Mouse (Mus musculus) MEL (cell line): ENCODE measurements around the gene Msi2. TPM values are rescaled to one million over a fixed set of nuclear protein-coding genes. Genes with fewer than 3 reads are reported as not detected.

Experiments used
- DNase-seq: peaks from one replicate; pipeline ENCODE4 v3.0.0; 2011; ENCODE audit warnings: low read depth, low spot score
- H3K27ac ChIP-seq: 2 replicates; pipeline ENCODE4 v1.5.1; 2012; ENCODE audit warnings: low read depth, mild to moderate bottlenecking, control low read depth, low read length, moderate library complexity; ENCODE audit not compliant: control insufficient read depth
- H3K27me3 ChIP-seq, 2 experiments: fragments of 150-350 bp in 1 of 2; sonication (generic) in 1 of 2; 2 replicates each; pipeline ENCODE4 v1.6.1; 2012; ENCODE audit warnings: low read length in 2 of 2, mild to moderate bottlenecking in 2 of 2, improper control_type of control experiment in 1 of 2, moderate library complexity in 1 of 2; ENCODE audit not compliant: insufficient read depth in 2 of 2, control insufficient read depth in 1 of 2
- H3K36me3 ChIP-seq, 2 experiments: 2 replicates each; pipeline ENCODE4 v1.6.1; 2012 to 2014; ENCODE audit warnings: low read length in 2 of 2, improper control_type of control experiment in 1 of 2, inconsistent platforms in 1 of 2, mild to moderate bottlenecking in 1 of 2; ENCODE audit not compliant: insufficient read depth in 2 of 2, control insufficient read depth in 1 of 2
- H3K4me1 ChIP-seq, 2 experiments: fragments of 150-350 bp in 1 of 2; sonication (generic) in 1 of 2; 2 replicates each; pipeline ENCODE4 v1.6.1; 2012; ENCODE audit warnings: low read length in 2 of 2, improper control_type of control experiment in 1 of 2, mild to moderate bottlenecking in 1 of 2; ENCODE audit not compliant: insufficient read depth in 2 of 2, control insufficient read depth in 1 of 2
- H3K4me3 ChIP-seq, 2 experiments: fragments of 150-350 bp in 1 of 2; sonication (generic) in 1 of 2; 2 replicates each; pipeline ENCODE4 v1.5.1; 2012; ENCODE audit warnings: low read depth in 2 of 2, low read length in 2 of 2, mild to moderate bottlenecking in 2 of 2, moderate library complexity in 2 of 2, control low read depth in 1 of 2, improper control_type of control experiment in 1 of 2; ENCODE audit not compliant: control insufficient read depth in 1 of 2, insufficient read depth in 1 of 2
- H3K79me2 ChIP-seq: 2 replicates; pipeline ENCODE4 v1.6.1; 2012; ENCODE audit warnings: mild to moderate bottlenecking, low read length, moderate library complexity; ENCODE audit not compliant: control insufficient read depth, poor library complexity, insufficient read depth
- H3K9ac ChIP-seq: 2 replicates; pipeline ENCODE4 v1.6.1; 2012; ENCODE audit warnings: low read depth, mild to moderate bottlenecking, control low read depth, low read length, moderate library complexity; ENCODE audit not compliant: control insufficient read depth, poor library complexity, severe bottlenecking
- H3K9me3 ChIP-seq: fragments of 150-350 bp; sonication (generic); replicated peaks from 2 replicates; pipeline ENCODE4 v1.6.1; 2012; ENCODE audit warnings: mild to moderate bottlenecking, low read length, improper control_type of control experiment, moderate library complexity; ENCODE audit not compliant: insufficient read depth
- CHD1 ChIP-seq: IDR thresholded peaks from 2 replicates; pipeline ENCODE4 v1.6.1; 2012; ENCODE audit warnings: low read depth, mild to moderate bottlenecking, inconsistent platforms, low read length, improper control_type of control experiment
- CHD2 ChIP-seq: IDR thresholded peaks from 2 replicates; pipeline ENCODE4 v1.6.1; 2011; ENCODE audit warnings: low read length, improper control_type of control experiment
- CTCF ChIP-seq, 3 experiments: IDR thresholded peaks in 2 of 3; conservative IDR thresholded peaks in 1 of 3; 2 replicates each; pipeline ENCODE4 v1.5.1; 2011 to 2012; ENCODE audit warnings: low read length in 3 of 3, low read depth in 2 of 3, mild to moderate bottlenecking in 2 of 3, improper control_type of control experiment in 1 of 3, inconsistent platforms in 1 of 3, mixed read lengths in 1 of 3, moderate library complexity in 1 of 3; ENCODE audit not compliant: control insufficient read depth in 1 of 3, insufficient read depth in 1 of 3, poor library complexity in 1 of 3, severe bottlenecking in 1 of 3
- E2F4 ChIP-seq: IDR thresholded peaks from 2 replicates; pipeline ENCODE4 v1.6.1; 2011; ENCODE audit warnings: low read depth, low read length, improper control_type of control experiment, borderline replicate concordance
- EP300 ChIP-seq, 2 experiments: IDR thresholded peaks; 2 replicates each; pipeline ENCODE4 v1.6.1; 2011; ENCODE audit warnings: improper control_type of control experiment in 2 of 2, low read length in 2 of 2, low read depth in 1 of 2, mild to moderate bottlenecking in 1 of 2
- ETS1 ChIP-seq: IDR thresholded peaks from 2 replicates; pipeline ENCODE4 v1.6.1; 2012; ENCODE audit warnings: low read depth, mild to moderate bottlenecking, inconsistent platforms, low read length, improper control_type of control experiment, moderate library complexity
- GABPA ChIP-seq: IDR thresholded peaks from 2 replicates; pipeline ENCODE4 v1.6.1; 2012; ENCODE audit warnings: low read depth, mild to moderate bottlenecking, inconsistent platforms, low read length, improper control_type of control experiment, moderate library complexity
- JUND ChIP-seq: IDR thresholded peaks from 2 replicates; pipeline ENCODE4 v1.6.1; 2011; ENCODE audit warnings: low read depth, mild to moderate bottlenecking, improper control_type of control experiment, low read length
- KAT2A ChIP-seq: conservative IDR thresholded peaks from 2 replicates; pipeline ENCODE4 v1.6.1; 2012; ENCODE audit warnings: low read depth, low read length, improper control_type of control experiment, inconsistent platforms
- MAX ChIP-seq: IDR thresholded peaks from 2 replicates; pipeline ENCODE4 v1.6.1; 2011; ENCODE audit warnings: low read length, improper control_type of control experiment
- MAZ ChIP-seq: IDR thresholded peaks from 2 replicates; pipeline ENCODE4 v1.6.1; 2012; ENCODE audit warnings: low read depth, mild to moderate bottlenecking, inconsistent platforms, low read length, improper control_type of control experiment
- MEF2A ChIP-seq: IDR thresholded peaks from 2 replicates; pipeline ENCODE4 v1.6.1; 2014; ENCODE audit warnings: low read depth, mild to moderate bottlenecking, inconsistent platforms, low read length, improper control_type of control experiment; ENCODE audit not compliant: poor library complexity, insufficient replicate concordance, severe bottlenecking; ENCODE audit errors: extremely low read depth
- MXI1 ChIP-seq: IDR thresholded peaks from 2 replicates; pipeline ENCODE4 v1.6.1; 2011; ENCODE audit warnings: mild to moderate bottlenecking, low read depth, low read length, improper control_type of control experiment
- MYB ChIP-seq: IDR thresholded peaks from 2 replicates; pipeline ENCODE4 v1.6.1; 2011; ENCODE audit warnings: mild to moderate bottlenecking, low read depth, low read length, improper control_type of control experiment
- MYC ChIP-seq: IDR thresholded peaks from 2 replicates; pipeline ENCODE4 v1.6.1; 2011; ENCODE audit warnings: low read depth, mild to moderate bottlenecking, low read length, improper control_type of control experiment, moderate library complexity
- NELFE ChIP-seq: IDR thresholded peaks from 2 replicates; pipeline ENCODE4 v1.6.1; 2011; ENCODE audit warnings: low read depth, low read length, improper control_type of control experiment
- NRF1 ChIP-seq: IDR thresholded peaks from 2 replicates; pipeline ENCODE4 v1.6.1; 2014; ENCODE audit warnings: low read depth, mild to moderate bottlenecking, inconsistent platforms, low read length, improper control_type of control experiment, moderate library complexity; ENCODE audit not compliant: poor library complexity, insufficient read depth, severe bottlenecking
- POLR2A ChIP-seq, 2 experiments: IDR thresholded peaks; 2 replicates each; pipeline ENCODE4 v1.6.1; 2011 to 2012; ENCODE audit warnings: low read length in 2 of 2, mild to moderate bottlenecking in 2 of 2, control low read depth in 1 of 2, improper control_type of control experiment in 1 of 2, low read depth in 1 of 2, moderate library complexity in 1 of 2; ENCODE audit not compliant: control insufficient read depth in 1 of 2, insufficient read depth in 1 of 2, poor library complexity in 1 of 2
- POLR2AphosphoS5 ChIP-seq: IDR thresholded peaks from 2 replicates; pipeline ENCODE4 v1.6.1; 2012; ENCODE audit warnings: low read depth, borderline replicate concordance, mild to moderate bottlenecking, inconsistent platforms, low read length, moderate library complexity, mixed read lengths
- RAD21 ChIP-seq: IDR thresholded peaks from 2 replicates; pipeline ENCODE4 v1.6.1; 2011; ENCODE audit warnings: mild to moderate bottlenecking, low read depth, low read length, improper control_type of control experiment
- SMC3 ChIP-seq: IDR thresholded peaks from 2 replicates; pipeline ENCODE4 v1.6.1; 2011; ENCODE audit warnings: low read depth, low read length, improper control_type of control experiment
- TAL1 ChIP-seq: IDR thresholded peaks from 2 replicates; pipeline ENCODE4 v1.6.1; 2012; ENCODE audit warnings: mild to moderate bottlenecking, inconsistent platforms, low read length, moderate library complexity, mixed read lengths
- TBP ChIP-seq: IDR thresholded peaks from 2 replicates; pipeline ENCODE4 v1.8.0; 2011; ENCODE audit warnings: low read depth, low read length, improper control_type of control experiment
- UBTF ChIP-seq: IDR thresholded peaks from 2 replicates; pipeline ENCODE4 v1.6.1; 2012; ENCODE audit warnings: low read depth, mild to moderate bottlenecking, inconsistent platforms, low read length, improper control_type of control experiment, moderate library complexity, borderline replicate concordance; ENCODE audit not compliant: insufficient read depth
- USF1 ChIP-seq: IDR thresholded peaks from 2 replicates; pipeline ENCODE4 v1.6.1; 2014; ENCODE audit warnings: low read depth, mild to moderate bottlenecking, inconsistent platforms, low read length, improper control_type of control experiment, moderate library complexity
- USF2 ChIP-seq, 2 experiments: IDR thresholded peaks; 2 replicates each; pipeline ENCODE4 v1.6.1; 2011 to 2012; ENCODE audit warnings: improper control_type of control experiment in 2 of 2, low read length in 2 of 2, borderline replicate concordance in 1 of 2, inconsistent platforms in 1 of 2, low read depth in 1 of 2, mild to moderate bottlenecking in 1 of 2; ENCODE audit not compliant: insufficient read depth in 1 of 2
- ZC3H11A ChIP-seq: IDR thresholded peaks from 2 replicates; pipeline ENCODE4 v1.6.1; 2012; ENCODE audit warnings: low read depth, mild to moderate bottlenecking, inconsistent platforms, low read length, improper control_type of control experiment
- ZKSCAN1 ChIP-seq: IDR thresholded peaks from 2 replicates; pipeline ENCODE4 v1.6.1; 2012; ENCODE audit warnings: low read depth, mild to moderate bottlenecking, inconsistent platforms, low read length, improper control_type of control experiment, moderate library complexity
- ZMIZ1 ChIP-seq: IDR thresholded peaks from 2 replicates; pipeline ENCODE4 v1.6.1; 2012; ENCODE audit warnings: low read depth, mild to moderate bottlenecking, inconsistent platforms, low read length, improper control_type of control experiment, moderate library complexity
- ZNF384 ChIP-seq: IDR thresholded peaks from 2 replicates; pipeline ENCODE4 v1.6.1; 2012; ENCODE audit warnings: low read depth, mild to moderate bottlenecking, inconsistent platforms, low read length, improper control_type of control experiment
- polyA plus RNA-seq, 2 experiments: library from polyadenylated mRNA; stranded (reverse) in 1 of 2; unstranded in 1 of 2; fragments of >175 nt in 1 of 2; fragments of >200 nt in 1 of 2; gene quantifications; 2 replicates each; pipeline versions ENCODE4 v1.2.1 to v1.2.4; 2012; ENCODE audit warnings: low replicate concordance in 2 of 2, low read depth in 1 of 2; ENCODE audit not compliant: insufficient read length in 2 of 2, insufficient read depth in 1 of 2, missing spikeins in 1 of 2
- total RNA-seq: library from RNA; depleted of rRNA; stranded (reverse); fragments of 300-350 nt; gene quantifications from 2 replicates; pipeline ENCODE4 v1.2.3, GENCODE M21; 2012

The Msi2 gene
- total and polyA plus RNA-seq, 3 experiments = 16.2 to 29.7 TPM; not detected in 1

GRCm38 (mm10) chr11:88430292-88430691 lies 288.0 kb downstream of the Msi2 start:
- Histone ChIP-seq H3K79me2 (no peaks in the 10 kb centered on the region), H3K9ac (no peak overlapping the region), H3K4me1 (no peaks in the 10 kb centered on the region), H3K4me3 (no peak overlapping the region), H3K36me3 (no peaks in the 10 kb centered on the region), H3K27ac (no peak overlapping the region), H3K27me3 (no peaks in the 10 kb centered on the region), H3K9me3 (no peaks in the 10 kb centered on the region)
- no peak for TF ChIP-seq GABPA
- TF ChIP-seq JUND = no peak
- TF ChIP-seq E2F4 = no peak
- TF ChIP-seq EP300 (IDR thresholded peaks at IDR 0.05; ENCODE audit: low read depth in 1 of 2, low read length in 2 of 2) = no peak
- TF ChIP-seq CHD2 = no peak
- no peak for TF ChIP-seq MXI1
- TF ChIP-seq RAD21 = no peak
- TF ChIP-seq MAZ = no peak
- TF ChIP-seq CHD1 = no peak
- TF ChIP-seq KAT2A = no peak
- no peak for TF ChIP-seq MAX
- no peak for TF ChIP-seq SMC3
- TF ChIP-seq ZMIZ1 = no peak
- TF ChIP-seq USF2 (IDR thresholded peaks at IDR 0.05; ENCODE audit: borderline replicate concordance in 1 of 2, insufficient read depth in 1 of 2, low read depth in 1 of 2, low read length in 2 of 2) = no peak
- TF ChIP-seq ETS1 = no peak
- no peak for DNase-seq

- TF ChIP-seq MYB (no peak), CHD1 (no peak), EP300 (IDR thresholded peaks at IDR 0.05; ENCODE audit: low read depth in 1 of 2, low read length in 2 of 2) (no peak), CHD2 (no peak), USF2 (IDR thresholded peaks at IDR 0.05; ENCODE audit: borderline replicate concordance in 1 of 2, insufficient read depth in 1 of 2, low read depth in 1 of 2, low read length in 2 of 2) (no peak), SMC3 (peak; percentile 62), CTCF (IDR thresholded peaks at IDR 0.05 in 2 of 3, conservative IDR thresholded peaks at IDR 0.05 in 1 of 3; ENCODE audit: control insufficient read depth in 1 of 3, insufficient read depth in 1 of 3, low read depth in 2 of 3, low read length in 3 of 3, poor library complexity in 1 of 3, severe bottlenecking in 1 of 3) (peak; percentile 45 to 71 (median 66)), E2F4 (no peak), ZKSCAN1 (no peak), USF1 (no peak), MAX (no peak), TAL1 (no peak), POLR2AphosphoS5 (no peak), ZNF384 (no peak), POLR2A (IDR thresholded peaks at IDR 0.05; ENCODE audit: control insufficient read depth in 1 of 2, insufficient read depth in 1 of 2, low read depth in 1 of 2, low read length in 2 of 2, poor library complexity in 1 of 2) (no peak), MAZ (no peak), MYC (no peak), ZC3H11A (peak; percentile 56), ETS1 (no peak), UBTF (no peak), MEF2A (no peak), RAD21 (peak; percentile 66), NRF1 (no peak), NELFE (no peak), KAT2A (no peak), ZMIZ1 (no peak), TBP (no peak)
- Histone ChIP-seq H3K27ac (no peak overlapping the region), H3K79me2 (no peaks in the 10 kb centered on the region), H3K9ac (no peak overlapping the region), H3K36me3 (no peaks in the 10 kb centered on the region), H3K27me3 (no peaks in the 10 kb centered on the region), H3K4me3 (no peak overlapping the region), H3K9me3 (no peaks in the 10 kb centered on the region), H3K4me1 (no peaks in the 10 kb centered on the region)
- DNase-seq = peak; percentile 43
Measured at GRCm38 (mm10) chr11:88429680-88430079, 288.6 kb downstream of the Msi2 start.
